27 mouse cellular contexts compared by ENCODE assay signal in the genomic region with DNA sequence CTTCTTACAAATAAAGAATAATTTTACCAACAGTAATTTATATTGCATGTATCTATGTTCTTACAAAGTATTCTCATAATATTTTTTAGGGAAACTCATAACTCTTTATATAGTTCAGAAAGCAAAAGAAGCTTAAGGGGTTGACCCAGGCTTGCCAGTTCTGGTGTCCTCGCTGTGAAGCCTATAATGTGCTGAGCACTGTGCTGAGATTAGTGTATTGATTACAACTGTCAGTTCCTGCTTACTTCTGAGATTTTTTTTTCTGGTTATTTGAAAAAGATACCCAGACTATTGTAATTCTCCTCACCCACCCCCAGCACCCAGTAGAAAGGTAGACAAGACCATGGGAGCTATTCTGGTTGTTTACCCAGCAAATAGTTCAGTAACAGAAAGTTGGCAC. TPM values are rescaled to one million over a fixed set of nuclear protein-coding genes. Genes with fewer than 3 reads are reported as not detected.
DNase-seq lines count a peak whose midpoint lies in the region; ATAC-seq and TF ChIP-seq lines count a peak whose summit lies in the region.
"Had no signal": no experiment of that assay in that cellular context is flagged by ENCODE, and none has a peak within 500 bp of the region (broad histone marks: within the 10 kb centered on the region; RNA-seq: fewer than 3 reads in every experiment).

No protein-coding gene starts in this region.

- no peak for DNase-seq in heart, postnatal 14 days
- DNase-seq in CH12.LX (ENCODE audit: extremely low read depth) (no peak), MEL (ENCODE audit: low read depth, low spot score) (no peak)
- no peak for DNase-seq in Muller cell, postnatal 12 days (ENCODE audit: inconsistent ontology term)
- DNase-seq in lung, postnatal 0 days (ENCODE audit: low spot score), result no peak
- DNase-seq: adrenal gland, postnatal 36 days; cerebellum, adult 11 months; cerebellum, adult 9-11 months; gastrocnemius, adult 2 months; kidney, adult 18-20 months; lung, adult 18-20 months; lung, postnatal 14 days; retina, postnatal 1 day had no signal

- no peak overlapping the region for H3K9ac ChIP-seq in heart, embryonic 14.5 days (ENCODE audit: low read length)
- H3K9ac ChIP-seq in CH12.LX (ENCODE audit: insufficient read depth, low read depth) (peak overlapping the region; percentile 30; the same call in 1 of the 2 replicates), MEL (ENCODE audit: control insufficient read depth, low read depth, low read length, poor library complexity, severe bottlenecking) (0 out of 2 replicates have a peak overlapping the region, but pooled peaks have one; percentile 3)
- H3K9ac ChIP-seq in lung, postnatal 0 days (replicated peaks; ENCODE audit: low read depth), result no peak overlapping the region
- H3K9ac ChIP-seq: embryonic facial prominence, embryonic 15.5 days; hindbrain, embryonic 13.5 days; midbrain, embryonic 13.5 days; neural tube, embryonic 12.5 days had no signal

- H3K27me3 ChIP-seq in heart, embryonic 14.5 days (ENCODE audit: control insufficient read depth, insufficient read depth, low read length), result no peaks in the 10 kb centered on the region
- H3K27me3 ChIP-seq in CH12.LX (replicated peaks) (no peaks in the 10 kb centered on the region), MEL (ENCODE audit: control insufficient read depth in 1 of 2, insufficient read depth in 2 of 2, low read length in 2 of 2) (no peaks in the 10 kb centered on the region), myocyte (ENCODE audit: control insufficient read depth, insufficient read depth, insufficient read length) (no peaks in the 10 kb centered on the region)
- H3K27me3 ChIP-seq in lung, postnatal 0 days (replicated peaks; ENCODE audit: insufficient read depth, low read length), result no peaks in the 10 kb centered on the region
- H3K27me3 ChIP-seq: embryonic facial prominence, embryonic 15.5 days; hindbrain, embryonic 13.5 days; midbrain, embryonic 13.5 days; neural tube, embryonic 12.5 days had no signal

- intact Hi-C loops in heart, postnatal 14 days (cut with DNase I), result no loop called here

- TF ChIP-seq RAD21 in CH12.LX (IDR thresholded peaks at IDR 0.05; ENCODE audit: low read depth, low read length) (no peak), MEL (IDR thresholded peaks at IDR 0.05; ENCODE audit: low read depth, low read length) (no peak)

- H3K4me1 ChIP-seq in heart, embryonic 14.5 days (ENCODE audit: control insufficient read depth in 2 of 2, insufficient read depth in 2 of 2, low read length in 2 of 2), result peaks cover 10 to 45% of the 10 kb centered on the region in 2 experiments
- H3K4me1 ChIP-seq in CH12.LX (ENCODE audit: control insufficient read depth in 1 of 2, insufficient read depth in 2 of 2) (peaks cover 6 to 48% of the 10 kb centered on the region in 2 experiments; a peak in 3 of 4 replicates), MEL (ENCODE audit: control insufficient read depth in 1 of 2, insufficient read depth in 2 of 2, low read length in 2 of 2) (peaks cover 9 to 17% of the 10 kb centered on the region in 2 experiments)
- peaks cover 6% of the 10 kb centered on the region; the same call in 1 of the 2 replicates for H3K4me1 ChIP-seq in lung, postnatal 0 days (ENCODE audit: insufficient read depth, low read depth, low read length)

- peaks cover 61% of the 10 kb centered on the region for H3K36me3 ChIP-seq in heart, embryonic 14.5 days (ENCODE audit: control insufficient read depth, insufficient read depth, low read length)
- H3K36me3 ChIP-seq in CH12.LX (replicated peaks in 1 of 2; ENCODE audit: control insufficient read depth in 1 of 2, insufficient read depth in 1 of 2, low read length in 1 of 2) (peaks cover 23 to 54% of the 10 kb centered on the region in 2 experiments), MEL (ENCODE audit: control insufficient read depth in 1 of 2, insufficient read depth in 2 of 2, low read length in 2 of 2) (peaks cover 0 to 21% of the 10 kb centered on the region in 2 experiments), myocyte (ENCODE audit: control insufficient read depth, insufficient read depth) (peaks cover 28% of the 10 kb centered on the region)
- H3K36me3 ChIP-seq in lung, postnatal 0 days (ENCODE audit: insufficient read depth, low read length), result peaks cover 13% of the 10 kb centered on the region; the same call in 1 of the 2 replicates

- H3K27ac ChIP-seq in heart, embryonic 14.5 days (replicated peaks in 1 of 2; ENCODE audit: control insufficient read depth in 1 of 2, insufficient read depth in 1 of 2, low read depth in 2 of 2, low read length in 2 of 2), result peak overlapping the region; percentile 74 to 79; a peak in 3 of 4 replicates
- H3K27ac ChIP-seq in CH12.LX (ENCODE audit: insufficient read depth, low read depth) (no peak overlapping the region), MEL (ENCODE audit: control insufficient read depth, low read depth, low read length) (peak overlapping the region; percentile 78)
- no peak overlapping the region for H3K27ac ChIP-seq in lung, postnatal 0 days (ENCODE audit: low read length)
- H3K27ac ChIP-seq: embryonic facial prominence, embryonic 15.5 days; hindbrain, embryonic 13.5 days; midbrain, embryonic 13.5 days; neural tube, embryonic 12.5 days had no signal

- TF ChIP-seq EP300 in CH12.LX (IDR thresholded peaks at IDR 0.05; ENCODE audit: low read length) (no peak), MEL (IDR thresholded peaks at IDR 0.05; ENCODE audit: low read depth in 1 of 2, low read length in 2 of 2) (no peak)
- no peak for TF ChIP-seq EP300 in lung, postnatal 0 days (IDR thresholded peaks at IDR 0.05)

- no peak for ATAC-seq in heart, embryonic 14.5 days (ENCODE audit: insufficient number of reproducible peaks, insufficient read depth, low FRiP score, low read depth)
- no peak for ATAC-seq in lung, postnatal 0 days
- ATAC-seq: forebrain, embryonic 14.5 days; midbrain, embryonic 13.5 days had no signal

- no peaks in the 10 kb centered on the region for H3K9me3 ChIP-seq in heart, embryonic 14.5 days (ENCODE audit: control insufficient read depth, low read length)
- H3K9me3 ChIP-seq in CH12.LX (replicated peaks; ENCODE audit: low read length) (no peaks in the 10 kb centered on the region), MEL (replicated peaks; ENCODE audit: insufficient read depth, low read length) (no peaks in the 10 kb centered on the region)
- no peaks in the 10 kb centered on the region for H3K9me3 ChIP-seq in lung, postnatal 0 days (ENCODE audit: low read length)
- H3K9me3 ChIP-seq: embryonic facial prominence, embryonic 15.5 days; hindbrain, embryonic 13.5 days; midbrain, embryonic 13.5 days; neural tube, embryonic 12.5 days had no signal

- peak overlapping the region; percentile 38; the same call in 1 of the 2 replicates for H3K4me2 ChIP-seq in heart, embryonic 14.5 days (ENCODE audit: low read length)
- H3K4me2 ChIP-seq in CH12.LX (ENCODE audit: insufficient read depth, low read depth, poor library complexity, severe bottlenecking) (no peak overlapping the region), myocyte (ENCODE audit: low read depth) (peak overlapping the region; percentile 79)
- no peak overlapping the region for H3K4me2 ChIP-seq in lung, postnatal 0 days (replicated peaks; ENCODE audit: low read depth, low read length)
- H3K4me2 ChIP-seq: embryonic facial prominence, embryonic 15.5 days; hindbrain, embryonic 13.5 days; midbrain, embryonic 13.5 days; neural tube, embryonic 12.5 days had no signal

- dilution Hi-C loops in CH12.LX (cut with MboI; ENCODE audit: extremely low pct_ligation_motif_present, extremely low pct_unique_long_range_greater_than_20kb, low sequenced_read_pairs), result no loop called here

- H3K79me2 ChIP-seq in CH12.LX (replicated peaks; ENCODE audit: control insufficient read depth, extremely low read depth, insufficient read depth, poor library complexity, severe bottlenecking), result peaks cover 41% of the 10 kb centered on the region
- peaks cover 15% of the 10 kb centered on the region for H3K79me2 ChIP-seq in MEL (ENCODE audit: control insufficient read depth, insufficient read depth, low read length, poor library complexity)
- peaks cover 66% of the 10 kb centered on the region for H3K79me2 ChIP-seq in myocyte (ENCODE audit: control insufficient read depth, insufficient read depth)

- H3K4me3 ChIP-seq in heart, embryonic 14.5 days (ENCODE audit: control insufficient read depth in 1 of 2, insufficient read depth in 1 of 2, low read depth in 1 of 2, low read length in 2 of 2), result no peak overlapping the region
- H3K4me3 ChIP-seq in CH12.LX (replicated peaks in 1 of 3; ENCODE audit: low read depth in 2 of 3, low read length in 2 of 3, poor library complexity in 1 of 3) (no peak overlapping the region), MEL (ENCODE audit: control insufficient read depth in 1 of 2, insufficient read depth in 1 of 2, low read depth in 2 of 2, low read length in 2 of 2) (no peak overlapping the region), myocyte (no peak overlapping the region)
- H3K4me3 ChIP-seq in lung, postnatal 0 days (ENCODE audit: low read depth, low read length), result no peak overlapping the region
- H3K4me3 ChIP-seq: embryonic facial prominence, embryonic 15.5 days; gastrocnemius, adult 2 months; hindbrain, embryonic 13.5 days; midbrain, embryonic 13.5 days; neural tube, embryonic 12.5 days had no signal

- 60% methylated on average over 1 of the region's 1 CpGs for WGBS in heart, embryonic 14.5 days
- WGBS in lung, postnatal 0 days, result 68% methylated on average over 1 of the region's 1 CpGs

- no peak overlapping the region for H3ac ChIP-seq in myocyte (ENCODE audit: control insufficient read depth, insufficient read length)

- in situ Hi-C loops in CH12.LX (cut with MboI; ENCODE audit: low pct_ligation_motif_present, low pct_unique_long_range_greater_than_20kb, low sequenced_read_pairs), result no loop called here

- TF ChIP-seq POLR2A in CH12.LX (IDR thresholded peaks at IDR 0.05; ENCODE audit: low read depth, low read length), result no peak
- no peak for TF ChIP-seq POLR2A in MEL (IDR thresholded peaks at IDR 0.05; ENCODE audit: control insufficient read depth in 1 of 2, insufficient read depth in 1 of 2, low read depth in 1 of 2, low read length in 2 of 2, poor library complexity in 1 of 2)
- no peak for TF ChIP-seq POLR2A in myocyte (IDR thresholded peaks at IDR 0.05; ENCODE audit: insufficient read length, low read depth)

- TF ChIP-seq CTCF in CH12.LX (conservative IDR thresholded peaks at IDR 0.05 in 1 of 2, IDR thresholded peaks at IDR 0.05 in 1 of 2; ENCODE audit: low read depth in 2 of 2, low read length in 2 of 2) (no peak), MEL (IDR thresholded peaks at IDR 0.05 in 2 of 3, conservative IDR thresholded peaks at IDR 0.05 in 1 of 3; ENCODE audit: control insufficient read depth in 1 of 3, insufficient read depth in 1 of 3, low read depth in 2 of 3, low read length in 3 of 3, poor library complexity in 1 of 3, severe bottlenecking in 1 of 3) (no peak)
- TF ChIP-seq CTCF in lung, postnatal 0 days (IDR thresholded peaks at IDR 0.05), result no peak

RNA-seq across cellular contexts. Expression of a gene that starts 4.2 kb away (rescaled TPM):
- 125 and 126 TPM in 2 replicates for polyA plus RNA-seq in heart, embryonic 14.5 days (2014; fragmentation: Nextera tagmentation; extraction: Ambion mirVana)
- 10 to 100 TPM; 90.4 to 95.3 TPM for total RNA-seq in heart, postnatal 14 days (2021)
- 54.3 and 67.5 TPM in 2 replicates for total RNA-seq in CH12.LX (2012; rRNA removed)
- total RNA-seq in CH12.LX (2014; rRNA removed), result 104 and 117 TPM in 2 replicates
- 88.1 and 89.7 TPM in 2 replicates for polyA plus RNA-seq in CH12.LX (2012; ENCODE audit: insufficient read length, low read depth)
- 41.9 and 49.7 TPM in 2 replicates for total RNA-seq in MEL (2012; rRNA removed)
- 10 to 100 TPM in 1 of 2 experiments, not detected in 1; 57.2 TPM for polyA plus RNA-seq in MEL (2012; ENCODE audit: insufficient read depth in 1 of 2, insufficient read length in 2 of 2, low read depth in 1 of 2, low replicate concordance in 2 of 2, missing spikeins in 1 of 2)
- polyA plus RNA-seq in myocyte (2012; fragmentation: generic; extraction: Trizol), result 96.8 TPM
- 130 and 131 TPM in 2 replicates for polyA plus RNA-seq in lung, postnatal 0 days (2015; fragmentation: Nextera tagmentation; extraction: Ambion mirVana)

RNA-seq across cellular contexts. Expression of a gene that starts 18.9 kb away (rescaled TPM):
- 184 and 187 TPM in 2 replicates for polyA plus RNA-seq in heart, embryonic 14.5 days (2014; fragmentation: Nextera tagmentation; extraction: Ambion mirVana)
- 10 to 100 TPM; 59.4 to 65.2 TPM for total RNA-seq in heart, postnatal 14 days (2021)
- total RNA-seq in CH12.LX (2012; rRNA removed) (51.1 and 65.5 TPM in 2 replicates), CH12.LX (2014; rRNA removed) (156 and 179 TPM in 2 replicates), MEL (2012; rRNA removed) (62.4 and 75.8 TPM in 2 replicates)
- polyA plus RNA-seq in CH12.LX (2012; ENCODE audit: insufficient read length, low read depth) (94.2 and 109 TPM in 2 replicates), MEL (2012; ENCODE audit: insufficient read depth in 1 of 2, insufficient read length in 2 of 2, low read depth in 1 of 2, low replicate concordance in 2 of 2, missing spikeins in 1 of 2) (10 to 100 TPM in 1 of 2 experiments, not detected in 1; 74.9 TPM), myocyte (2012; fragmentation: generic; extraction: Trizol) (71.1 TPM)
- polyA plus RNA-seq in lung, postnatal 0 days (2015; fragmentation: Nextera tagmentation; extraction: Ambion mirVana), result 126 and 142 TPM in 2 replicates

RNA-seq across cellular contexts. Expression of a gene that starts 44.4 kb away (rescaled TPM):
- polyA plus RNA-seq in heart, embryonic 14.5 days (2014; fragmentation: Nextera tagmentation; extraction: Ambion mirVana), result not detected in 2 replicates
- total RNA-seq in heart, postnatal 14 days (2021), result not detected
- 0.04 TPM in 1 of 2 replicates, not detected in the other for total RNA-seq in CH12.LX (2012; rRNA removed)
- 0.04 TPM in 1 of 2 replicates, not detected in the other for total RNA-seq in CH12.LX (2014; rRNA removed)
- not detected in 2 replicates for polyA plus RNA-seq in CH12.LX (2012; ENCODE audit: insufficient read length, low read depth)
- total RNA-seq in MEL (2012; rRNA removed), result not detected in 2 replicates
- not detected for polyA plus RNA-seq in MEL (2012; ENCODE audit: insufficient read depth in 1 of 2, insufficient read length in 2 of 2, low read depth in 1 of 2, low replicate concordance in 2 of 2, missing spikeins in 1 of 2)
- 0.05 TPM for polyA plus RNA-seq in myocyte (2012; fragmentation: generic; extraction: Trizol)
- not detected in 2 replicates for polyA plus RNA-seq in lung, postnatal 0 days (2015; fragmentation: Nextera tagmentation; extraction: Ambion mirVana)
- total RNA-seq: adrenal gland, postnatal 36 days; common myeloid progenitor, adult 5-6 weeks; gastrocnemius, adult 2 months; gastrocnemius, postnatal 4 days; left cerebral cortex, adult 18-20 months; left cerebral cortex, postnatal 36 days; megakaryocyte, adult 5-6 weeks had no signal
- polyA plus RNA-seq: forebrain, embryonic 14.5 days; frontal cortex, adult 2 months; hindbrain, embryonic 13.5 days; midbrain, embryonic 13.5 days; neural tube, embryonic 12.5 days; spleen, adult 2 months had no signal

Comparison
In these comparisons a context has a peak if more than half of its experiments do, and no peak if none do; other contexts are left out.
1. H3K27ac ChIP-seq: peak in heart, embryonic 14.5 days (2 of 2) and MEL (single experiment); none in CH12.LX (single experiment) and lung, postnatal 0 days (single experiment).
2. H3K4me2 ChIP-seq: peak in heart, embryonic 14.5 days (single experiment) and myocyte (single experiment); none in CH12.LX (single experiment) and lung, postnatal 0 days (single experiment).
3. H3K9ac ChIP-seq: peak in CH12.LX (single experiment) and MEL (single experiment); none in heart, embryonic 14.5 days (single experiment) and lung, postnatal 0 days (single experiment).